Mouse (Mus musculus): ENCODE measurements around the gene Ccdc40. TPM values are rescaled to one million over a fixed set of nuclear protein-coding genes. Genes with fewer than 3 reads are reported as not detected.
"Not testable (repeated sequence)": the region's sequence is repeated elsewhere in the genome, so short reads cannot be mapped to it uniquely, and the experiment has no call there.

Ccdc40 gene
- polyA plus RNA-seq, 1 experiment from 2014 or later, result 0.13 TPM

DNA sequence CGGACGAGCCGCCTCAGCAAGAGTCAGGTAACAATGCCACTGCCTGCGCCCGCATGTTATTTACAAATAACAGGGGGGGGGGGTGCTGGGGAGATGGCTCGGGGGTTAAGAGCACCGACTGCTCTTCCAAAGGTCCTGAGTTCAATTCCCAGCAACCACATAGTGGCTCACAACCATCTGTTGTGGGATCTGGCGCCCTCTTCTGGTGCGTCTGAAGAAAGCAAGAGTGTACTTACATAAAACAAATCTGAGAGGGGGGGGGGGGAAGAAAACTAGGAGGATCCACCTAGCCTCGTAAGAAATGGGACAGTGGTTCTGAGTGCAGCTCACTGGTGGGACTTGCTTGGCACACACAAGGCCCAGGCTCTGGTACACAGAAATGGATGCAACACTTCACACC is 6.4 kb downstream of the Ccdc40 start:
- CTCF ChIA-PET, result interaction anchor here (1.4 to 2.2 kb wide), 2 partner anchors 8 to 28 kb away, joined by 4 to 13 read pairs; no protein-coding TSS in a partner anchor
- in situ Hi-C loops (cut with MboI; ENCODE audit: low pct_unique_long_range_greater_than_20kb), result no loop called here
- POLR2A ChIA-PET, result no interaction called here
- no peak for TF ChIP-seq CTCF (IDR thresholded peaks at IDR 0.05)
- no peak for DNase-seq (ENCODE audit: low read depth, low spot score)
- ATAC-seq, result no peak
- peaks cover 8% of the 10 kb centered on the region for H3K27me3 ChIP-seq

DNA sequence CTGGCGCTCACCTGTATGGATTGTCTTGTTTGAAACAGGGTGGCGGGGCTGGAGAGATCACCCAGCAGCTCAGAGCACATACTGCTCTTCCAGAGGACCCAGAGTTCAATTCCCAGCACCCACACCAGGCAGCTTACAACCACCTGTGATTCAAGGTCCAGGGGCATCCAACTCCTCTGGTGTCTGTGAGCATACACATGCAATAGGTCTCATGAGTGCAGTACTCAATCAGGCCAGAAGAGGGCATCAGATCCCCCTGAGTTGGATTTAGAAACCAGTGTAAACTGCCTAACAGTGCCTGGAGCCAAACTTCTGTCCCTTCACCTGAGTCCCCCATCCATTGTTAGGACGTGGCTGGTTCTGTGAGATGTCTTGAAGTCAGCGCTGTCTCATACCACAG is 7.2 kb downstream of the Ccdc40 start:
- ChIA-PET POLR2A (no interaction called here), CTCF (interaction anchor here (1.4 to 2.2 kb wide), 2 partner anchors 9 to 29 kb away, joined by 4 to 13 read pairs; no protein-coding TSS in a partner anchor)
- H3K27me3 ChIP-seq, result peaks cover 3% of the 10 kb centered on the region
- DNase-seq (ENCODE audit: low read depth, low spot score), result no peak
- no peak for TF ChIP-seq CTCF (IDR thresholded peaks at IDR 0.05)
- ATAC-seq, result no peak
- in situ Hi-C loops (cut with MboI; ENCODE audit: low pct_unique_long_range_greater_than_20kb), result no loop called here

DNA sequence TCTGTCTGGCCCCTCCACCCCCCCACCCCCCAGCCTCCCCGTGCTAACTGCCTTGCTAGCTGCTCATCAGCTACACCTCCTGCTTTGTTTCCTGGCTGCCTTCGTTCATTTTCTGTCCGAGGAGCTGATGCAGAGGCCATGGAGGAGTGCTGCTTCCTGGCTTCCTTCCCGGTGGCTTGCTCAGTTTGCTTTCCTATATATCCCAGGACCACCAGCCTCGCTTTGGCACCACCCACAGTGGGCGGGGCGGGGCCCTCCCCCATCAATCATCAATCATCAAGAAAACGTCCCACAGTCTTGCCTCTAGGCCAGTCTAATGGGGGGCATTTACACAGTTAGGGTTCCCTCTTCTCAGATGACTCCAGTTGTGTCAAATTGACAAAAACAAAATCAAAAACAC is 8.0 kb downstream of the Ccdc40 start:
- H3K27me3 ChIP-seq, result no peaks in the 10 kb centered on the region
- POLR2A ChIA-PET, result no interaction called here
- DNase-seq (ENCODE audit: low read depth, low spot score) (no peak), ATAC-seq (no peak)
- no peak for TF ChIP-seq CTCF (IDR thresholded peaks at IDR 0.05)
- in situ Hi-C loops (cut with MboI; ENCODE audit: low pct_unique_long_range_greater_than_20kb), result no loop called here
- CTCF ChIA-PET, result no interaction called here

DNA sequence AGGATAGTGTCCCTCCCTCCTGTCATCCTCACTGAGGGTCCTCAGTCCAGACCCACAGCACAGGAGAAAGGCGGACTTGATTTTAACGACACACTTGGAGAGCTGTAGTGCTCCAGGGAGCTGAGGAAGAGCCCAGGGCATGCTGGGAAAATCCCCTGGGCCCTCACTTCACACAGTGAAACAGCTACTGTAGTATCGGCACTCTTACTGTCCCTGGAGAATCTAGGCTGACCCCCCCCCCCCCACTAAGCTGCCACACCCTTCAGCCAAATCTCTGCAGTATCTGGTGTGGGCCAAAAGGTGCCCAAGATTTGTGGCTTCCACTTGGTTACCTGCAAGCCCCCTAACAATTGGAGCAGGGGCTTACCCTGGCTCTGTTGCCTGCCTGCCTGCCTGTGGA is 8.6 kb downstream of the Ccdc40 start:
- TF ChIP-seq CTCF (IDR thresholded peaks at IDR 0.05), result no peak
- no peak for ATAC-seq
- in situ Hi-C loops (cut with MboI; ENCODE audit: low pct_unique_long_range_greater_than_20kb), result no loop called here
- H3K27me3 ChIP-seq, result peaks cover 1% of the 10 kb centered on the region
- ChIA-PET POLR2A (no interaction called here), CTCF (interaction anchor here (0.7 to 1.5 kb wide), 2 partner anchors 30 to 163 kb away, joined by 4 read pairs; no protein-coding TSS in a partner anchor)
- DNase-seq (ENCODE audit: low read depth, low spot score), result no peak

DNA sequence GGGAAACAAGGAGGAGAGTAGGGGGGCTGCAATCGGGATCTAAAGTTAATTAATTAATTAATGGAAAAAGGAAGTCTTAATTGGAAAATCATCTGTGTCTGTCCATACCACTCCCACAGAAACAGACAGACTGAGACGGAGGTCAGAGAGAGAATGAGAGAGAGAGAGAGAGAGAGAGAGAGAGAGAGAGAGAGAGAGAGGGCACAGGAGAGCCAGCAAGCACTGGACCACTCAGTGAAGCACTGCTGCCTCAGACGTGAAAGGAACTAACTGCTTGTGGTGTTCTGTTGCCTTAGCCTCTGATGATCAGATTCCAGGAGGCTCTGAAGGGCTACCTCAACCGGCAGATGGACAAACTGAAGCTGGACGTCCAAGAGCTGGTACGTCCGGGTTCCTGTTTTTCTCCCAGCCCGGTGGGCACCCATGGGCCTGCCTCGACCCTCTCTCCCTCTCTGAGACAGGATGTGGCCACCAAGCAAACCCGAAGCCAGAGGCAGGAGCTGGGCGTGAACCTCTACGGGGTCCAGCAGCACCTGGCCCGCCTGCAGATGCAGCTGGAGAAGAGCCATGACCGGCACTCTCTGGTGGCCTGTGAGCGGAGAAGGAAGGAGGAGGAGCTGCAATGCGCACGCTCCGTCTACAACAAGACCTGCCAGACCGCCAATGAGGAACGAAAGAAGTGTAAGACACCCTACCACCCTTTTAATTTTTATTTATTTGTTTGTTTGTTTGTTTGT is 9.4 kb downstream of the Ccdc40 start:
- CTCF ChIA-PET, result interaction anchor here (1.5 kb wide), 1 partner anchor 31 kb away, joined by 4 read pairs; no protein-coding TSS in a partner anchor
- POLR2A ChIA-PET, result no interaction called here
- DNase-seq (ENCODE audit: low read depth, low spot score) (no peak), ATAC-seq (no peak)
- peaks cover 7% of the 10 kb centered on the region for H3K27me3 ChIP-seq
- no peak for TF ChIP-seq CTCF (IDR thresholded peaks at IDR 0.05)
- in situ Hi-C loops (cut with MboI; ENCODE audit: low pct_unique_long_range_greater_than_20kb), result no loop called here

DNA sequence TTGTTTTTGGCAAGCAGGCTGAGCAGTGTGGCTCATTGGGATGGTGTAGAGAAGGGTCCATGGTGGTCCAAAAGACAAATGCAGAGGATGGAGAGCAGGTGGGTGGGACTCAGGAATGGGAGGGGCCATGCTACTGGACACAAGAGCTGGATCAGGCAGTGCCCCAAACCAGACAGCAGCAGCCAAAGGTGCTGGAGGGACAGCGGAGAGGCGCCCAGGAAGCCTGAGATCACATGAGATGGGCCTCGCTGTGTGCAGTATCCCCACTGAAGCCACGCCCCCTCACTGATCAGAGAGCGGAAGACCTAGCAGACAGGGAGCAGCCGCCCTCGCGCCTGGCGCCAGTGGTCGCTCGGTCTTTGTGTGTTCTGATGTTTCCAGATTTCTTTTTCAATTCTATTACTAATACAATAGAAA is 9.9 kb downstream of the Ccdc40 start:
- DNase-seq (ENCODE audit: low read depth, low spot score), result no peak
- ATAC-seq, result no peak
- POLR2A ChIA-PET, result no interaction called here
- no peak for TF ChIP-seq CTCF (IDR thresholded peaks at IDR 0.05)
- in situ Hi-C loops (cut with MboI; ENCODE audit: low pct_unique_long_range_greater_than_20kb), result no loop called here
- CTCF ChIA-PET, result interaction anchor here (1.5 kb wide), 1 partner anchor 31 kb away, joined by 4 read pairs; no protein-coding TSS in a partner anchor
- peaks cover 8% of the 10 kb centered on the region for H3K27me3 ChIP-seq

DNA sequence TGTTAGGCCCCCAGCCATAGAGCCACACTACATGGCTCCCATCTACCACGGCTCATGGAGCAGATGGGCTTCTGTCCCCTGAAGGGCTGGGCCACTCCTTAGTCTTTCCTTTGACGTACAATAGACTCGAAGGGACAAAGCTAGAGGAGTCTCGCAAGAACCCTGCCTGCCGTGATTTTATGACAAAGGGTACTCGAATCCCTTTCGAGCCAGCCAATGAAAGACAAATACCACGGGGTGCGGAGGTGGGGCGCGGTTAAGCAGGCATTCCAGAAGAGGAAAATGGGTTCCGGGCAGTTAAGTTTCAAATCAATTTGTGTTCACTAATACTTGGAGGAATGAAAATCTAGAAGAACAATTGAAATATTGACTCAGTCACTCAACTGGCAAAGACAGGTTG is 11.1 kb downstream of the Ccdc40 start:
- peaks cover 10% of the 10 kb centered on the region for H3K27me3 ChIP-seq
- no peak for TF ChIP-seq CTCF (IDR thresholded peaks at IDR 0.05)
- CTCF ChIA-PET, result interaction anchor here (1.3 kb wide), 1 partner anchor 9 kb away, joined by 4 read pairs; no protein-coding TSS in a partner anchor
- POLR2A ChIA-PET, result no interaction called here
- in situ Hi-C loops (cut with MboI; ENCODE audit: low pct_unique_long_range_greater_than_20kb), result no loop called here
- ATAC-seq, result no peak
- no peak for DNase-seq (ENCODE audit: low read depth, low spot score)

DNA sequence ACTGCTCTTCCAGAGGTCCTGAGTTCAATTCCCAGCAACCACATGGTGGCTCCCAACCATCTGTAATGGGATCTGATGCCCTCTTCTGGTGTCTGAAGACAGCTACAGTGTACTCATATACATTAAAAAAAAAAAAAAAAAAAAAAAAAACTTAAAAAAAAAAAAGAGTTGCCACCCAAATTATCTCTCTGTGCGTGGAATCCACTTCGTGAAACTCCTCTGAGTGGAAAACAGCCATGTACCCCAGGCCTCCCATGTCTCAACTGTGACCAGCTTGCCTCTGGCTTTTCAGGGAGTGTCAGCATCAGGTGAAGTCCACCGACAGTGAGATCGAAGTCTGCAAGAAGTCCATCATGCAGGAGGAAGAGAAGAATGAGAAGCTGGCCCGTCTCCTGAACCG is 17.2 kb downstream of the Ccdc40 start:
- H3K27me3 ChIP-seq, result peaks cover 10% of the 10 kb centered on the region
- DNase-seq (ENCODE audit: low read depth, low spot score); ATAC-seq; POLR2A ChIA-PET: not testable (repeated sequence)
- CTCF ChIA-PET, result interaction anchor here (1.2 kb wide), 1 partner anchor 39 kb away, joined by 4 read pairs; no protein-coding TSS in a partner anchor
- in situ Hi-C loops (cut with MboI; ENCODE audit: low pct_unique_long_range_greater_than_20kb), result loop anchor here (5.0 kb wide), 1 partner anchor 38 kb away; no protein-coding TSS in a partner anchor

DNA sequence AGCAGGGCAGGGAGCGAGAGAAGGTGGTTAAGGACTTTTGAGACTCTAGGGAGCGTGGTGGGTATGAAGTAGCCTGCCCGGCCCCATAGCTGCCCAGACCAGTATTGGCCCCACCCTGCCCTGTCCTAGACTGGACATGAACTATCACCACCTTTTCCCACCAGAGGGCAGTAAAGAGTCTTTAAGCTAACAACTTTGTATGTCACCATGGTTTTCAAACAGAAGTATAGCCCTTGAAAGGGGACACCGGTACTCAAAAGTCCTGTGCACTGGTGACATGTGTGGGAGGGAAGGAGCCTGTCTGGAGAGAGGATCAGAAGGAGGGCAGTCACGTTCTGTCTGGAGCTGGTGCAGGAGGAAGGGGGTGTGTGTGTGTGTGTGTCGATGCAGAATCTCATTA is 20.6 kb downstream of the Ccdc40 start:
- ATAC-seq, result peak; percentile 60
- no peak for DNase-seq (ENCODE audit: low read depth, low spot score)
- in situ Hi-C loops (cut with MboI; ENCODE audit: low pct_unique_long_range_greater_than_20kb), result loop anchor here (5.0 kb wide), 1 partner anchor 42 kb away; no protein-coding TSS in a partner anchor
- no peak for TF ChIP-seq CTCF (IDR thresholded peaks at IDR 0.05)
- POLR2A ChIA-PET, result interaction anchor here (0.6 to 1.0 kb wide), 2 partner anchors 19 to 285 kb away, joined by 3 read pairs; partner anchors contain the start of gene Gaa
- CTCF ChIA-PET, result interaction anchor here (0.9 to 2.0 kb wide), 8 partner anchors 9 to 200 kb away, joined by 3 to 12 read pairs (median 4); no protein-coding TSS in a partner anchor
- H3K27me3 ChIP-seq, result no peaks in the 10 kb centered on the region

DNA sequence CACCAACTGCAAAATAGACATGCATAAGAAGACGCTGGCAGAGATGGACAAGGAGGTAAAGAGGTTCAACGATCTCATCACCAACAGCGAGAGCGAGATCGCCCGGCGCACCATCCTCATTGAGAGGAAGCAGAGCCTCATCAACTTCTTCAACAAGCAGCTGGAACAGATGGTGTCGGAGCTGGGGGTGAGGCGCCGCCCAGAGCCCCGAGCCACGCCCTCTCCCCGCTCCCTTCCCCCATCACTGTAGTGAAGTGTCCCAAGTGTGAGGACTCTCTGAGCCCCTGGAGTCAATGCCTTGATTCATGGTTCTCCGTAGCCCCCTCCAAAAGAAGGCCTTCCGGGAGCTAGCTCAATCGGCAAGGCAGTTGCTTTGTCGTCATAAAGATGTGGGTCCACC is 22.6 kb downstream of the Ccdc40 start:
- DNase-seq (ENCODE audit: low read depth, low spot score) (no peak), ATAC-seq (no peak)
- ChIA-PET CTCF (interaction anchor here (1.0 kb wide), 1 partner anchor 44 kb away, joined by 3 read pairs; no protein-coding TSS in a partner anchor), POLR2A (no interaction called here)
- H3K27me3 ChIP-seq, result no peaks in the 10 kb centered on the region
- in situ Hi-C loops (cut with MboI; ENCODE audit: low pct_unique_long_range_greater_than_20kb), result no loop called here
- no peak for TF ChIP-seq CTCF (IDR thresholded peaks at IDR 0.05)

DNA sequence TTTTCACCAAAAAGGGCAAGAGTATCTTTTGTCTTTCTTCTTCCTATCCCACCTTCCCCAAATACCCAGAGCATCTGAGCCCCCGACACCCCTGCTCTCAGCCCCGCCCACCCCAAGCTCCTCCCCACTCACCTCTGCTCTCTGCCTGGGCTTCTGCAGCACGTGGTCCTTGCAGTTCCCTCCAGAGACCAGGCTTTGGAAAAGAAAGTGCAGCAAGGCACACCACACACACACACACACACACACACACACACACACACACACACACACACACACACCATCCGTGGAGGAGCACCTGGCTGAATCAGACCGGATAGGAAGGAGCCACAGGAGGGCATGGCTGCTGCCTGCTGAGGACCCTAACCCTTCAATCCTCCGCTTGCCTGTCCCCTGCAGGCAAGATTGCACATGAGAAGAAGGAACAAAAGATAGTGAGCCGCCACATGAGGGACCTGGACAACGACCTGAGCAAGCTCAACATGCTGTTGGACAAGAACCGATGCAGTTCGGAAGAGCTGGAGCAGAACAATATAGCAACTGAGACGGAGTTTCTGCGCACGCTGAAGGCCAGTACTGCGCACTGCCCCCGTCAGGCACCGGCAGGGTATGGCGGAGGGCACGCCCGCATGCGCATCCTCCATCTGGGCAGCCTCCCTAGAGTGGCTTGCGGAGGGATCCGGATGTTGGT is 24.6 kb downstream of the Ccdc40 start:
- CTCF ChIA-PET, result no interaction called here
- POLR2A ChIA-PET, result no interaction called here
- H3K27me3 ChIP-seq, result no peaks in the 10 kb centered on the region
- ATAC-seq (no peak), DNase-seq (ENCODE audit: low read depth, low spot score) (no peak)
- in situ Hi-C loops (cut with MboI; ENCODE audit: low pct_unique_long_range_greater_than_20kb), result no loop called here
- TF ChIP-seq CTCF (IDR thresholded peaks at IDR 0.05), result no peak

DNA sequence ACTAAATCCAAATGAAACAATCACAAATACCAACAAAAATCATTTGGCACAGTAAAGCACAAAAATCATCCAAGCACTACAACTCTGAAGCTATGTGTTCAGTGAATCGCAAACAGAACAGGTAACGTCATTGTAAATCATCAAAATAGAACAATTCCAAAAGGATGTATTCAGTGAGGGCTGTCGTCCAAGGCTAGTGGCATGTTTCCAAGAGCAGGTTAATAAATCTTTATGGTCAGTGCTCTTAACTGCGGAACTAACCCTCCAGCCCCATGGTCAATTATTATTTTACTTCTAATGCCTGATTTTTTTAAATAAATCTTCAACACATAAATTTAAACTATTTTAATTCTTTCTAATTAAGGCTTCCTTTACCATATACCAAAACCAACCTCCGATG is 28.2 kb downstream of the Ccdc40 start:
- DNase-seq (ENCODE audit: low read depth, low spot score); POLR2A ChIA-PET; H3K27me3 ChIP-seq; in situ Hi-C loops (cut with MboI; ENCODE audit: low pct_unique_long_range_greater_than_20kb); ATAC-seq: not testable (repeated sequence)
- CTCF ChIA-PET, result interaction anchor here (1.6 kb wide), 1 partner anchor 11 kb away, joined by 4 read pairs; the partner anchor contains the start of gene Gaa

All from Patski (cell line).